Mouse (Mus musculus) CD4-positive, CD25-positive, alpha-beta regulatory T cell, adult 4 months (primary cell): Measurements from ENCODE around the gene Ap1s3. TPM values are rescaled to one million over a fixed set of nuclear protein-coding genes. Genes with fewer than 3 reads are reported as not detected.
"Not testable (repeated sequence)": the region's sequence is repeated elsewhere in the genome, so short reads cannot be mapped to it uniquely, and the experiment has no call there.

ENCODE experiments used
- ATAC-seq: one replicate; pipeline ENCODE4 v1.8.0; 2017
- polyA plus RNA-seq, 2 experiments: library from polyadenylated mRNA; unstranded; fragments of 100-300 nt; shearing (Covaris generic); gene quantifications; one replicate each; pipeline ENCODE4 v1.2.1; 2017

The Ap1s3 gene
- polyA plus RNA-seq, 2 experiments from 2014 or later, result 1.2 to 2.5 TPM

DNA sequence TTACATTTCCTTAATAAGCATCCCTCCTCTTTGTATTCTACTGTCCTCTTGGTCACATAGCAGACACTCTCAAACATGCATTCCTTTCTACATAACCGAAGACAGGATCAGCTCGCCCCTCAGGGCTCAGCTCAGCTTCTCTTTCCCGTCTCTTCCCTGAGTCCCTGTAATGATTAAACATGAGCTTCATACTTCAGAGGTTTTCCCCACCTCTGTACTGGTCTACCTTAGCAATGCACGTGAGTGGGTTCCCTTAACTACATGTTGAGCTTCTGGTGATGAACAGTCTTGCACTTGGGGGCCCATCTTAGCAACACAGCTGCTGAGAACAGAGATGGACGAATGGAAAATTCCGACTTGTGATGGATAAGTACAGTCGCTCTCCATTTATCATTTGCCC lies 12.2 kb downstream of the Ap1s3 start:
- ATAC-seq, result no peak

DNA sequence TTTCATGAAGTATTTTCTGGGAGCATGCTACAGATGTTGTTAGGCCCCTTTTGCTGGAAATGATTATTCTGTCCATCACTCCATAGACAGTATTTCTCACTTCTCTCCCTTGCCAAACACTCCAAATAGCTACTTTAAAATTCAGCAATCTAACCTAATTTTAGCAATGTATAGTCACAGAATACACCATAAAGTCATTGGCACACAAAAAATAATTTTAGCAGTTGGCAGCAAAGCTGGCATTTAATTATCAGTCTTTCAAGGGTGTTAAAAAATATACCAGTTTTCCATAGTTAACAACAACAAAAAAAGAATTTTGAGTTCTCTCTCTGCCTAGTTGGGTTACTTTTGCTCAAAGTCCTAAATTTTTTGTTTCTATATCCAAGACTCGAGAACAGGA lies 14.4 kb downstream of the Ap1s3 start:
- ATAC-seq, result no peak

DNA sequence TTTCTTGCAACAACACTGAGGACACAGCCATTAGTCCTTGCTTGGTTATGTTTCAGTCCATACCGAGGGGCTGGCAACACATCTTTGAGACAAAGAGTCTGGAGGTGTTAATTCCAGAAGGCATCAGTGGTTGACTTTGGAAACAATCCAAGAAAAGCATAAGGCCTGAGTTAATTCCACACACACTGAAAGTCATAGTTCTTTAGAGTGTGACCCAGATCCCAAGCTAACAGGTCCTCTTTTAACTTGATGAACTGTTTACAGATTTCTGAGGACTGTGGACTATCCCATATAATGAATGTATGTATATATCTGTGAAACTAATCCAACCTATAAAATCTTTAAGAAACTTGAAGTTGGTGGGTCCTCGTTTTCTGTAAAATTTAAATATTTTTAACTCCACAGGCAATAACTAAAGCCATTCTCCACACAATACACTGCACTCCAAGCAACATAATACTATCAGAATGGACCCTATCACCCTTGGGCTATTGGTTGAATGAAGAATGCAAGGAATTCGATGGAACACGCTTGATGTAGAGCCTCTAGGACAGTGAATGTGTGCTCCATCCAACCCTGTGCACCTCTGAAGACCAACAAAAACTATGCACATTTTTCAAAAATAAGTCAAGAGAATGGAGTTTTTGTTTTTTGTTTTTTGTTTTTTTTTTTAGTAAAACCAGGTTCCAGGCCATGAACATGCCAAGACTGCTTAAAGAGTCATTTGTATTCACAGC lies 15.8 kb downstream of the Ap1s3 start:
- ATAC-seq, result no peak

DNA sequence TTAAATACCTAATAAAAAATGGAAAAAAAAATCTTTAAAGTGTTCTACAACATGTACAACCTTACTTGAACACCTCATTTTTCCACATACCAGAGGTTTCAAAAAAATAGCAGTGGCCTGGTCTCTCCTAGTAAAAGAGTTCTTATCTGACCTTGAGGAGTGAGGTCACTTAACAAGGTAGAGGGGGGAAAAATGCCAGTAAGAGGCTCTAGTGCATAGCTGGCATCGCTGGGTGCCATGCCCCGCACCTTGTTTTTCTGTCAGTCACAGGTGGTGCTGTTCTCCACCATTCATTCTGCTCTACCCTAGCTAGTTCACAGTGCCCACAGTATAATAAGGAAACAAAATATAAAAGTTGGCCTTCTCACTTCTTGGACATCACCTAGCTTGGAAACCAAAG lies 16.8 kb downstream of the Ap1s3 start:
- ATAC-seq, result no peak

DNA sequence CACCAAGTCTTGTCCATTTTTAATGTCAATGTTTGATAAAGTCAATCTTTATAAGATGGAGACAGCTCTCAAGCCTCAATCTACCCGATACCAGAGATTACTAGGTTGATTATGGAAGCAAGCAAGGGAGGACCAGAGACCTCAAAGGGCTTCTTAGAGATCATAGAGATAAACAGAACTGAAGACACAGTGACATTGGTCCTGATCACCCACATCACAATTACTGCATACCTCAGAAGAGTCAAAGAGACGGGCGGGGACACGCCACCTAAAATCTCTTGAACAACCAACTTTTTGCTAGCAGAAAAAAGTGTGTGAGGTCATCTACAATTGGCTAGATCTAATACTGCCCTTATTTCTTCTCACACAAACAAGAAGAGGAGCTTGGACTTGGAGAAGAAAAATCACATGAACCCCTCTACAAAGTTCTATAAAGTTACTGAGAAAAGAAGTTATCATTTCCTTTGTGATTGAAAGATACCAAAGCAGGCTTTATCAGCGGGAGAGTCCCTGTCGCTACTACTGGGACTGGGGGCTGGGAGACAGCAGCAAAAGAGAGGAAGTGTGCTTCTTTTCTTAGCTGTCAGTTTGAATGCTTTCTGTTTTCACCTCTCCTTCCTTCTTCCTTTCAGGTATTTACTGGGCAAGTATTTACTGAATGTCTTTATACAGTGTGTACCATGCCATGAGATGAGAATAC lies 28.2 kb downstream of the Ap1s3 start:
- peak; percentile 79 for ATAC-seq

DNA sequence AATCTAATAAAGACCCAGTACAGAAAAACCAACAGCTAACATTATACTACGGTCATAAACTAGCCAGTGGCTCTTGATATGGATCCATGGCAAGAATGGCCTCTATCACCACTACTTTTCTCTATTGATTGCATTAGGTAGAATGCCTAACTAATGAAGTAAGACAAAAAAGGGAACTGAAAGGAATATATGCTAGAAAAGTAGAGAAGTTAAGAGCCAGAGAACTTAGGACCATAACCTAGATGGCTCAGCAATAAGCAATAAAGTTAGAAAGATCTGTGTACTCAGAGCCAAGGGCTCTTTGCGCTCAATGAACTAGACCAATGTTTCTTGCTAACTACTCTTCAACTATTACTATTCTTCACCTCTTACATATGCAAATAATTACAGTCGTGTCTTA lies 29.1 kb downstream of the Ap1s3 start:
- ATAC-seq, result no peak

DNA sequence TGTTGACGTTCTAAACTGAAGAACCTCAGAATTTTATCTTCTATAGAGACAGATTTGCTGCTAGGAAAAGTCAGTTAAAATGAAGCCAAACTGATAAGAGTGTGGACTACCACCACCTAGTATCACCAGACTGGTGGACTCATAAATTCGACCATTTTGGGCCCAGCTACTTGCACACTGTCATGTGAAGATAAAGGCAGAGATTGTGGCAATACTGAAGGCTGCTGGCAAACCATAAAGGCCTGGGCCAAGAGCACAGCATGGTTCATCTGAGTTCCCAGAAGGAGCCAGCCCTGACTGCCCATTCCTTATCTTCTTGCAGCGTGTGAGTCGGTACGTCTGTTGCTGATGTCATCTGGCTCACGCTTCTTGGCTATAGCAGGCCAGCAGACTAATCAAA lies 30.4 kb downstream of the Ap1s3 start:
- no peak for ATAC-seq

DNA sequence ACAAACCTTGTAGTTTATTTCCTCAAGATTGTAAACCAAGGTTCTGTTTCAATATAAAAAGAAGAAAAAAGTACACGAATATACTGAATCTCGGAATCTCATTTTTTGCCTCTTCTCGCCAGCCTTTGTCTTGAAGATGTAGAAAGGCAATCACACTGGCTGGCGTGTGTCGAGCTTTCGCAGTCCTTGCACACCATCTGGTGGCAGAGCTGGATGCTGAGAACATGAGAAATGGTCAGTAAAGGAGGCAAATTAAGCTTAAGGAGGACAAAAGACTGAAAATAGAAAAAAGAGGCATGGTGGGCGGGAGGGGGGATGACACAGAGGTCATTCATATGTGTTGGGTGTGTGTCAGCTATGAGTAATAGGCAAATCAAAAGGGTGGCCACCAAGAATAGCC lies 31.6 kb downstream of the Ap1s3 start:
- no peak for ATAC-seq

DNA sequence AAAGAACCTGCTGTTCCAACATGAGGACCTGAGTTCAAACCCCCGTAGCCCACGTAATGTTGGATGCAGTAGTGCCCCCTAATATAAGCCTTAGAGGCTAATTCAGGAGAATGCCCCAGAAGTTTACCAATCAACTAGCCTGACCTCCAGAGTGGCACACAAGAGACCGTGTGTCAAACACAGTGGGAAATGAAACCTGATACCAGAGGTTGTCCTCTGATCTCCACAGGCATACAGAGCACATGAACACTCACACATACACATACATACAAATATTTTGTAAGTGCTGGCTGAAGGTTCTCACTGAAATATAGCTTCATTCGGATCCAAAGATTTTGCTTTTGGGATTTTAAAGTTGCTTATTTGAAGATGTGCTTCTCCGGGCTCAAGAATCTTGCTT lies 32.1 kb downstream of the Ap1s3 start:
- ATAC-seq, result no peak

DNA sequence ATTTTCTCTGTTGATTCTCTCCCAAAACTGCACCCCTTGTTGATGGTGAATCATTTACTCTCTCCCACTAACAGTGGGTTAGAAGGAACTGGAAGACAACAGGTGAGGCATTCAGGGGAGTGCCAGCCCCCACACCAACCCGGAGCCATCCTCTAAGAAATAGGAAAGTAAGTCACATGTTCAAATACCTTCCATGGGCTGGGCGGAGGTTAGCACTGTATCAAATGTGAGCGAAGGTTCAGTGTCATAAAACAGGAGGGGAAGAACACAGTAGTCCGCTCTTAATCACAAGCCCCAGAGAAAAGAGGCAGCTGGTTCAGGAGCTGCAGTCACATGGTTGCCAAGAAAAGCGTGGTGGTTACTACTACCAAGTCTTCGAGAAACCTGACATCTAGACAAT lies 32.7 kb downstream of the Ap1s3 start:
- no peak for ATAC-seq

DNA sequence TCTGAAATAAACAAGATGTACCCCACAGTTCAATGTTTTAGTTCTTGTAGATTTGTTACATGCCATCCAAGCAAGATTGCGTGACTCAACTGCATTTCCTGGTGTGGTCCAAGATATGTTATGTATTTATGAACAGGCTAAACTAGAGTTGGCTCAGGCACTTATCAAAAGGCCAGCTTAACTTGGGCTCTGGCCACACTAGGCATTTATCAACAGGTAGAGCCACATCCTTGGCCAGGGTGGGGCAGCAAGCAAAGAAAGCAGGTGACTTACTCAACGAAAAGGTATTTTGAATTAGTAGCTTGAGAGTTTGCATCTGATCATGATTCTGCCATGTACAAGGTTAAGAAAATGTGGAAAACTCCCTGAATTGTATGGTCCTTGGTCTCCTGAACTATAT lies 34.0 kb downstream of the Ap1s3 start:
- no peak for ATAC-seq

DNA sequence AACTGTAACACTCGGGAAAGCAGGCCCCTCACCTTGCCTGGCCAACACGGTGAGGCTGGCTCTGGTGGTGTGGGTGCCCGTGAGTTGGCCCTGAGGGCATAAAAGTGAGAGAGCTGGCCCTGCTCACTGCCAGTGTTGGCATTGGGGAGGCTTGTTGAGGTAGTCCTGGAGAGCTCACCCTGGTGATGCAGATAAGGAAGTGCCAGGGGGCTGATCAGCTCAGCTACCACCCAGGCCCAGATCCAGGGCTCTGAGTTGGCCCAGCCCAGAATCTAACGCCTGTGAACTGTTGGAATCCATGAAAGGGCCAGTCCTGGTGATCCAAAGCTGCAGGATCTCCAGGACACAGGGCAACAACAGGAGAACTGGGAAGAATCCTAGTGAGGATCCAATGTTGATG lies 40.3 kb downstream of the Ap1s3 start:
- ATAC-seq, result no peak

DNA sequence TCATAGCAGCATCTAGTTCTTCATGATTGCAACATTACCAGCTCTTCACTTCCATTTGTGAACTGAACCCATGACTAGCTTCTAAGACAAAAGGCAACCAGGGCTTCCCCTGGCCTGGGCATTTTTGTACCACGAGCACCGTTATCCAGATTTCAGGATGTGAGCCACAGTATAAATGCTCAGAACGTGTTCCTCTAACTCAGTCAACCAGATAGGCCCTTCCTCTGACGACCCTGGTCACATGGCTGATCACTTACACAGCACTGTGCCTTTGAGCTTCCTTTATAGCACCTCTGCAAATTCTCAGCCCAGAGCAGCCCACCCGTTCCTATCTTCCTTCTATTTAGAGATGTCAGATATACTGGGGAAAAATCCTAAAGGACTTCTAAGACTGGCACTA lies 42.0 kb downstream of the Ap1s3 start:
- ATAC-seq, result no peak

DNA sequence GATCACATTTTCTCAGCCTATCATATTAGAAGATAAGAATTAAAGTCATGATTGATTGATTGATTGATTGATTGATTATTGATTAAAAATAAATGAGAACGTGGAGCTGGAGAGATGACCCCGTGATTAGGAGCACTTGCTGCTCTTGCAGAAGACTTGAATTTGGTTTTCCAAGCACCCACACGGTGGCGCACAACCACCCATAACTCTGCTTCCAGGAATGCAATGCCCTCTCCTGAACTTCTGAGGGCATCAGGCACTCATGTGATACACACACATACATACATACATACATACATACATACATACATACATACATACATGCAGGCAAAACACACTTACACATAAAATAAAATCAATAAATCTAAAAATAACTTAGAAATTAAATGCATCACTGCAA lies 45.6 kb downstream of the Ap1s3 start:
- ATAC-seq, result no peak

DNA sequence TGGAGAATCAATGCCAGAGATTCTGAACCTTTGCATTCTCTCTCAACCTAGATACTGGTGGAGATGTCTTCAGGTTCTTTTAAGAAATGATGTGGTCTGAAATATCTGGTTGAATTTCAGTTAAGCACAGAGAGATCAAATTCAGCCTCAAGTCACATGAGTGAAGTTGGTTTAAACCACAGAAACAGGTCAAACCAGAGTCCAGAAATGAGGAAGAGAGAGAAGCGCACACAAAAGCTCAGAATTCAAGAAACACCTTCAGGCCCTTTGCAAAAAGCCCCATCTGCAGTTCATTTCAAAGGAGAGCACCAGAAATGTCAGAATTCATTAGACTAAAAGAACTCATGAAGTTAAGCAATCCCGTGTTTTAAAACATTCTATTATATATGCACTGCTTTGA lies 52.3 kb downstream of the Ap1s3 start:
- no peak for ATAC-seq

DNA sequence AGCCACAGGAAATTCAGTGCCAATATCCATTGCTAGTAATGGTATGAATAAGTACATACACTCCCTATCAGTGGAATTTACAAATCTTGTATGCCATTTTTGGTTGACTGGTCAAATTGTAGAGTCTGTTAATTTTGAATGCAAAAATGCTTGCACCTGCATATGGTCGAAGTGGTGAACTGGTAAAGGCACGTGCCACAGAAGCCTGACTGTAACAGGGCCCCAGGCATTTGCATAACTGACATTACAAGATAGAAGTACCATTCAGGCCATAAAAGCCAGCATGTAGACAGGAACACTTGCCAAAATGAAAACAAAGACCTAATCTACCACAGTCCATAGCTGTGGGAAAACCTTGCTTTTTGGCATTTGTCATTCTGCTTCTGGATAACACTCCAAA lies 55.3 kb downstream of the Ap1s3 start:
- no peak for ATAC-seq

DNA sequence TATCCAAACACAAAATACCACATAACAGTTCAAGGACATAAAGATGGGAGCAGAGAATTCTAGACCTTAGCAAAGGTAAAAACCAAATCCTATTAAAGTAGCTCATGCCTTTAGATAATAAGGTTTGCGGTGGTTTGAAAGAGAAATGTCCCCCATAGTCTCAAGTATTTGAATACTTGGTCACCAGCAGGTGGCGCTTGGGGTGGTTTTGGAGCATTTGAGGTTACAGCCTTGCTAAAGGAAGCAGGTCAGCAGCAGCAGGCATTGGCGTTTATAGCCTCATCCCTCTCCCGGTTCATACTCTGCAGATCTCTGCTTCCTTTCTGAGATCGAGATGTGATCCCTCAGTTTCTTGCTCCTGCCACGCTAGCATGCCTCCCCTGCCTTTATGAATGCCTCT lies 57.3 kb downstream of the Ap1s3 start:
- ATAC-seq, result no peak

DNA sequence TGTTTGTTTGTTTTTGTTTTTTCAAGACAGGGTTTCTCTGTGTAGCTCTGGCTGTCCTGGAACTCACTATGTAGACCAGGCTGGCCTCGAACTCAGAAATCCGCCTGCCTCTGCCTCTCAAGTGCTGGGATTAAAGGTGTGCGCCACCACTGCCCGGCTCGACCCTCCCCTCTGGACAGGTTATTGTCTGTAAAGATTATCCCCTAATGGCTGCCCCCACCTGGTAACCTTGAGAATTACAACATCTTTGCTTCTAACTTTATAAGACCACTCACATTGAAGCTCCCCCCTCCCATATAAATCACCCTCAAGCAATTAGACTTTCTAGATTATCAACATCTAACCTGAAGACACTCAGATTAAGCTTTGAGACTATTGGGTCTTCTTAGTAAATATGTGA lies 60.5 kb downstream of the Ap1s3 start:
- not testable (repeated sequence) for ATAC-seq

DNA sequence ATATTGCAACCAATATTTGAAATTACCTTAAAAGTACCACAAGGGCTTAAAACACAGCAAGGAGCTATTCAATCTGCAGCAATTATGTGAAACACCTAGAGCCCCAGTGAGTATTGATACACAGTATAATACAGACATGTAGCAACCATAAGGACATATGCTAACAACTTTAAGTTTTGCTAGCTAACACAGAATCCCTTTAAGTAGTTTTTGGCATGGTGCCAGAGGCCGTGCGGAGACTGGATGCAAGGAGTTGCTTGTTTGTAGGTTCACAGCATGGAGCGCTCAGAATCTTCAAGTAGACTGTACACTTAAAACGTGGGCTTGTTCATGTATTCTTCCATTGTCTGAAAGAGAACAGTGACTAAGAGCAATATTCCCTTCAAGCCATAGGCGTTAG lies 62.9 kb downstream of the Ap1s3 start:
- ATAC-seq, result not testable (repeated sequence)

DNA sequence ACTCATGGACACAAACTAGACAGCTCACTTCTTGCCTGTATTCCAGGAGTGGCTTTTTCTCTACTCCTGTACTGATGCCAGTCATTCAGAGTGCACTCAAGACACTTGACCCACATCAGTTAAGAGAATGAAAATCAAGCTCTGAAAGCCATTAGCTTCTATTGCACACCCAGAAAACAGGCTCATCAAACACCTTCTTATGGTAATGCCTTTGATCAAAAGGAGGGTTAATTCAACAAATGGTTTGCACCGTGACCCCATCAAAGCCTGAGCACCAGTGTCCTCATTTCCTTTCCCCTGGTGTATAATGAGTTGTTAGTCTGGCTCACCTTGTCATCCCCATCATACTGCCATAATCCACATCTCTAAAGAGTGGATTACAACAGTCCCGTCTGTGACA lies 69.3 kb downstream of the Ap1s3 start:
- no peak for ATAC-seq

DNA sequence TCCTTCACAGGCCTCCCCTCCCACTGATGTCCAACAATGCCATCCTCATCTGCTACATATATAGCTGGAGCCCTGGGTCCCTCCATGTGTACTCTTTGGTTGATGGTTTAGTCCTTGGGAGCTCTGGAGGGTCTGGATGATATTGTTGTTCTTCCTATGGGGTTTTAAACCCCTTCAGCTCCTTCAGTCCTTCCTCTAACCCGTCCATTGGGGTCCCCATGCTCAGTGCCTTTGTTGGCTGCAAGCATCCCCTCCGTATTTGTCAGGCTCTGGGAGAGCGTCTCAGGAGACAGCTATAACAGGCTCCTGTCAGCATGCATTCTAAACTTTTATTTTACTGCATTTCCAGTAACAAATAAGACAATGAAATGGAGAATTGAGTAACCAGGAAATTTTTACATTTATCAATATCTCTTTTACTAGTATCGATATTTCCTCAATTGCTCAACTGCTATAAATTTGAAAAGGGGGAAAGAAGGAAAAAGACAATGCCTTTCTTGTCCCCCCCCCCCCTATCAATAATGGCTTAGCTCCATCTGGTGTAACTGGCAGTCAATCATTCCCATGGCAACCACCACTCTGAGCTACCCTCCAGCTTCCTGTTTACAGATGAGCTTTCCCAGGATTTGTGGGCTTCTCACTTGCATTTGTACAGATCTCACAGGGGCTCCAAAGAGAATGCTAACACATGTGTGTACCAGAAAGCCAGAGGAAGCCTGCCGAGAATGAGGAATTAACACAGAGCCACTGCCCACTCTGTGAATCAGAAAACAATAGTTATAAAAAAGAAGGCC lies 73.2 kb downstream of the Ap1s3 start:
- ATAC-seq, result no peak

DNA sequence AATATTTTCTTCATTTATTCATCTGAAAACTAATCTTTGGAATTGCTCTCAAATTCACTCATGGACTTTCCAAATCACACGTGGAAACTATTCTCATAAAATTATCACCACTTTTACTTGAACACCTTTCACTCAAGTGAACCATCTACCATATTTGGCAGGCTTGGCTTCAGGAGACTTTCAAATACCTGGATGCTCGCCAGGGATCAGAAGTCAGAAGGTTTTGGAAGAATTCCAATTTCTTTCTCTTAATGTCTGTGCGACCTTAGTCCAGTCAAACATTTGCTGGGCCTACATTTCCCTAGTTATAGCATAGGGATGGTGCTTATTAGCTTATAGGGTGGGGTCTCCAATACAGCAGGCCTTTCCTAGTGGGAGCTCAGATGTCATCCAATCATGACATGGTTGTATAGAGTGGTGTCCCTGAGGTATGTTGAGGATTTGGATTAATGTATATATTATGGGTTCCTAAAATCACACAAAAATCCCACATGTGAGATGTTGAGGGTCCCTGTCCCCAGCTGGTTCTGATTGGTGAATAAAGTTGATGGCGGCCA lies 79.0 kb downstream of the Ap1s3 start:
- no peak for ATAC-seq

DNA sequence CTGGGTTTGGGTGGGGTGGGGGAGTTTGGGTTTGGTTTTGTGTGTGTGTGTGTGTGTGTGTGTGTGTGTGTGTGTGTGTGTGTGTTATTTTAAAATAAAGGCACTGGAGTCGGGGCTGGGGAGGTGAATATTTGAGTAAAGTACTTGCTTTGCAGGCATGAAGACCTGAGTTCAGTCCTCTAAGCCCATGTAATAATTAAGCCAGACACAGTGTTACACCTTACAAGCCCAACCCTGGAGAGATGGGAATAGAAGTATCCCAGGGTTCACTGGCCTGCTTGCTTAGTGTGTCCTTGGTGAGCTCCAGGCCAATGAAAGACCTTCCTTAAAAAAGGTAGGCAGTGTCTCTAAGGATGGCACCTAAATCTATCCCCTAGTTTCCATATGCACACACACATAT lies 80.7 kb downstream of the Ap1s3 start:
- ATAC-seq, result no peak
